Mouse (Mus musculus): Measurements from ENCODE around the gene Tmem274. TPM values are rescaled to one million over a fixed set of nuclear protein-coding genes. Genes with fewer than 3 reads are reported as not detected.
A peak's percentile ranks its signal among the peaks of the same experiment; 100 is the strongest.

Gene Tmem274
- polyA plus RNA-seq, 1 experiment: not detected

- TF ChIP-seq GATA1 (IDR thresholded peaks at IDR 0.05; ENCODE audit: borderline replicate concordance, low read length) (no peak), FLI1 (IDR thresholded peaks at IDR 0.05; ENCODE audit: low read length) (no peak)
- peaks cover 44% of the 10 kb centered on the region for H3K4me1 ChIP-seq
- no peaks in the 10 kb centered on the region for H3K36me3 ChIP-seq (replicated peaks; ENCODE audit: low read length)
- H3K9me3 ChIP-seq: peaks cover 6% of the 10 kb centered on the region; the same call in 1 of the 2 replicates
- peak within 1 kb of the TSS; percentile 92 for H3K4me3 ChIP-seq (replicated peaks)
- H3K27me3 ChIP-seq (replicated peaks): peaks cover 22% of the 10 kb centered on the region
Measured at GRCm38 (mm10) chr4:149517868-149518340, 40.7 kb downstream of the Tmem274 start, which contains the start of gene Ctnnbip1. Gene Ctnnbip1, plus strand, starts transcription at chr4:149518236.

GRCm38 (mm10) chr4:149518351-149519220, 41.4 kb downstream of the Tmem274 start:
- no peaks in the 10 kb centered on the region for H3K36me3 ChIP-seq (replicated peaks; ENCODE audit: low read length)
- peak overlapping the region; percentile 92 for H3K4me3 ChIP-seq (replicated peaks)
- peaks cover 23% of the 10 kb centered on the region for H3K27me3 ChIP-seq (replicated peaks)
- TF ChIP-seq FLI1 (IDR thresholded peaks at IDR 0.05; ENCODE audit: low read length) (no peak), GATA1 (IDR thresholded peaks at IDR 0.05; ENCODE audit: borderline replicate concordance, low read length) (no peak)
- H3K9me3 ChIP-seq: peaks cover 6% of the 10 kb centered on the region; the same call in 1 of the 2 replicates
- peaks cover 49% of the 10 kb centered on the region for H3K4me1 ChIP-seq

- no peak for TF ChIP-seq FLI1 (IDR thresholded peaks at IDR 0.05; ENCODE audit: low read length)
- TF ChIP-seq GATA1 (IDR thresholded peaks at IDR 0.05; ENCODE audit: borderline replicate concordance, low read length): no peak
- H3K4me3 ChIP-seq (replicated peaks): no peak overlapping the region
- H3K27me3 ChIP-seq (replicated peaks): peaks cover 30% of the 10 kb centered on the region
- H3K4me1 ChIP-seq: peaks cover 59% of the 10 kb centered on the region
- H3K36me3 ChIP-seq (replicated peaks; ENCODE audit: low read length): no peaks in the 10 kb centered on the region
- peaks cover 5% of the 10 kb centered on the region; the same call in 1 of the 2 replicates for H3K9me3 ChIP-seq
Measured at GRCm38 (mm10) chr4:149521258-149521657, 44.1 kb downstream of the Tmem274 start.

- no peaks in the 10 kb centered on the region for H3K9me3 ChIP-seq
- TF ChIP-seq FLI1 (IDR thresholded peaks at IDR 0.05; ENCODE audit: low read length) (no peak), GATA1 (IDR thresholded peaks at IDR 0.05; ENCODE audit: borderline replicate concordance, low read length) (no peak)
Measured at GRCm38 (mm10) chr4:149523961-149524360, 46.8 kb downstream of the Tmem274 start.

GRCm38 (mm10) chr4:149525170-149525569, 48.0 kb downstream of the Tmem274 start:
- no peaks in the 10 kb centered on the region for H3K9me3 ChIP-seq
- no peak overlapping the region for H3K4me3 ChIP-seq (replicated peaks)
- peaks cover 65% of the 10 kb centered on the region for H3K4me1 ChIP-seq
- no peaks in the 10 kb centered on the region for H3K36me3 ChIP-seq (replicated peaks; ENCODE audit: low read length)
- peaks cover 30% of the 10 kb centered on the region for H3K27me3 ChIP-seq (replicated peaks)
- TF ChIP-seq FLI1 (IDR thresholded peaks at IDR 0.05; ENCODE audit: low read length): no peak
- no peak for TF ChIP-seq GATA1 (IDR thresholded peaks at IDR 0.05; ENCODE audit: borderline replicate concordance, low read length)

More at GRCm38 (mm10) chr4:149523961-149524360, 46.8 kb downstream of the Tmem274 start:
- H3K27me3 ChIP-seq (replicated peaks): peaks cover 36% of the 10 kb centered on the region
- peaks cover 64% of the 10 kb centered on the region for H3K4me1 ChIP-seq
- H3K36me3 ChIP-seq (replicated peaks; ENCODE audit: low read length): no peaks in the 10 kb centered on the region
- H3K4me3 ChIP-seq (replicated peaks): no peak overlapping the region

GRCm38 (mm10) chr4:149525811-149526210, 48.6 kb downstream of the Tmem274 start:
- Histone ChIP-seq H3K9me3 (no peaks in the 10 kb centered on the region), H3K36me3 (replicated peaks; ENCODE audit: low read length) (no peaks in the 10 kb centered on the region), H3K4me1 (peaks cover 65% of the 10 kb centered on the region), H3K27me3 (replicated peaks) (peaks cover 28% of the 10 kb centered on the region), H3K4me3 (replicated peaks) (no peak overlapping the region)
- TF ChIP-seq GATA1 (IDR thresholded peaks at IDR 0.05; ENCODE audit: borderline replicate concordance, low read length): no peak
- no peak for TF ChIP-seq FLI1 (IDR thresholded peaks at IDR 0.05; ENCODE audit: low read length)

GRCm38 (mm10) chr4:149526330-149526729, 49.2 kb downstream of the Tmem274 start:
- Histone ChIP-seq H3K27me3 (replicated peaks) (peaks cover 23% of the 10 kb centered on the region), H3K4me3 (replicated peaks) (no peak overlapping the region), H3K36me3 (replicated peaks; ENCODE audit: low read length) (no peaks in the 10 kb centered on the region), H3K9me3 (no peaks in the 10 kb centered on the region), H3K4me1 (peaks cover 60% of the 10 kb centered on the region)
- TF ChIP-seq FLI1 (IDR thresholded peaks at IDR 0.05; ENCODE audit: low read length): no peak
- no peak for TF ChIP-seq GATA1 (IDR thresholded peaks at IDR 0.05; ENCODE audit: borderline replicate concordance, low read length)

- TF ChIP-seq FLI1 (IDR thresholded peaks at IDR 0.05; ENCODE audit: low read length) (no peak), GATA1 (IDR thresholded peaks at IDR 0.05; ENCODE audit: borderline replicate concordance, low read length) (no peak)
- Histone ChIP-seq H3K4me1 (peaks cover 46% of the 10 kb centered on the region), H3K4me3 (replicated peaks) (no peak overlapping the region), H3K27me3 (replicated peaks) (peaks cover 27% of the 10 kb centered on the region), H3K36me3 (replicated peaks; ENCODE audit: low read length) (no peaks in the 10 kb centered on the region), H3K9me3 (no peaks in the 10 kb centered on the region)
Measured at GRCm38 (mm10) chr4:149527621-149528354, 50.6 kb downstream of the Tmem274 start.

- Histone ChIP-seq H3K36me3 (replicated peaks; ENCODE audit: low read length) (no peaks in the 10 kb centered on the region), H3K27me3 (replicated peaks) (peaks cover 28% of the 10 kb centered on the region), H3K4me3 (replicated peaks) (no peak overlapping the region), H3K4me1 (peaks cover 31% of the 10 kb centered on the region), H3K9me3 (no peaks in the 10 kb centered on the region)
- TF ChIP-seq GATA1 (IDR thresholded peaks at IDR 0.05; ENCODE audit: borderline replicate concordance, low read length): no peak
- TF ChIP-seq FLI1 (IDR thresholded peaks at IDR 0.05; ENCODE audit: low read length): no peak
Measured at GRCm38 (mm10) chr4:149529691-149530090, 52.5 kb downstream of the Tmem274 start.

Other genes starting within 250 kb of the Tmem274 start
- gene Kif1b, start 169.7 kb upstream of the Tmem274 start, polyA plus RNA-seq (2012; ENCODE audit: insufficient read depth, low replicate concordance): 0.87 TPM in 1 of 2 replicates, not detected in the other
- gene Ube4b, start 50.6 kb upstream of the Tmem274 start, polyA plus RNA-seq (2012; ENCODE audit: insufficient read depth, low replicate concordance): 134 and 196 TPM in 2 replicates
- gene Rbp7, start 22.4 kb upstream of the Tmem274 start, polyA plus RNA-seq (2012; ENCODE audit: insufficient read depth, low replicate concordance): not detected in 2 replicates
- gene Nmnat1, start 7.8 kb downstream of the Tmem274 start, polyA plus RNA-seq (2012; ENCODE audit: insufficient read depth, low replicate concordance): 2.9 TPM in 1 of 2 replicates, not detected in the other
- 8.1 TPM in 1 of 2 replicates, not detected in the other for gene Lzic, start 7.9 kb downstream of the Tmem274 start, polyA plus RNA-seq (2012; ENCODE audit: insufficient read depth, low replicate concordance)
- gene Ctnnbip1, start 40.9 kb downstream of the Tmem274 start, polyA plus RNA-seq (2012; ENCODE audit: insufficient read depth, low replicate concordance): 1.0 and 14.5 TPM in 2 replicates
- gene Clstn1, start 109.1 kb downstream of the Tmem274 start, polyA plus RNA-seq (2012; ENCODE audit: insufficient read depth, low replicate concordance): 10.0 and 13.2 TPM in 2 replicates
- gene Pik3cd, start 225.2 kb downstream of the Tmem274 start, polyA plus RNA-seq (2012; ENCODE audit: insufficient read depth, low replicate concordance): 40.4 and 46.2 TPM in 2 replicates

Measured in megakaryocyte, embryonic 14.5 days (primary cell).